Mouse (Mus musculus) frontal cortex, postnatal 25 days (tissue): ENCODE data around the gene Tfap4.
"Not testable (repeated sequence)": the region's sequence is repeated elsewhere in the genome, so short reads cannot be mapped to it uniquely, and the experiment has no call there.

ENCODE experiments used
- DNase-seq, 2 experiments: peaks; one replicate each; pipeline ENCODE4 v3.0.0; 2022; ENCODE audit warnings: low spot score in 2 of 2

Gene Tfap4

DNA sequence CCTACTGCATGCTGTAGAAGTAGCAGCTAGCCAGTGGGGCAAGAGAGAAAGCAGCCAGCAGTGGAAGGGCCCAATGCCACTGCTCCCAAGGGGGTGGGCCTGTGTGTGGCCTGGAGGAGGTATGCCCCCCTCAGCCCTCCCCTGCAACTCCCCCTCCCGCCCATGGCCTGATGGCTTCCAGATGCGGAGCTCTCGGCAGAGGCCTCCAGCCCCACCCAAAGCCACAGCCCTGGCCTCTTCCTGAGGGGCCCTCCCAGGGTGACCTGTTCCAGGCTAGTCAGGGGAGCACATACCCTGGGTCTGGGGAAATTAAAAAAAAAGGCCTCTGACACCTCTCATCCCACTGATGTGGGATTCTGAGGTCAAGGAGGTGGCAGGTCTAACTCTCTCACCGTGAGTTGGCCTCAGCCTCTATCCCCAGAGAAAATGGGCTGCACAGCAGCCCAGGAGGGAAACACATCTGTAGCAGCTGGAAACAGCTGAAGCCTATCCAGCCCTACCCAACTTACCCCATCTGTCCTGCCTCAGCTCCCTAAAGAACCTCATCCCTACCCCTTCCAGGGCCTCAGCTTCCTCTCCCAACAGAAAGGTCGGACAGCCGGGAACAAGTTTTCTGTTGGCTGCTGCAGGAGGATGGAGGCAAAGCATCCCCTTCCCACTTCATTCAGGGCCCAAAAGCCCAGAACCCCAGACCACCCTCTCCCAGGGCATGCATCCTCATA lies 6.7 kb downstream of the Tfap4 start:
- no peak for DNase-seq

DNA sequence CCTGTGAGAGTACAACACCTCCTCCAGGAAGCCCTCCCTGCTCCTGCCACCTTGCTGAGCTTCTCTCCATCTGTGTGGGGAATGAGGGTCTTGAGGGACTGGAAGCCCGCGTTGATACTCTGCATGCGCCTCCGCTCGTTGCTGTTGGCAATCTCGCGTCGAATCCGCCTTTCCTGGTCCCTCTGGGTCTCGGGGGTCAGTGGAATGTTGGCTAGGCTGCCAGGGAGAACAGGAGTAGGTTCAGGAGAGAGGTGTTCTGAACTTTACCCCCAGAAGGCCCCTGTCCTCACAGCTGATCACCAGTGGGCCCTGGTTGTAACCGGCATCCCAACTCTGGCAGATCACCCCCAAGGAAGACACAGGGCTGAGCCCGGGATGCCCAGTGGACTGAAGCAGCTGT lies 7.8 kb downstream of the Tfap4 start:
- DNase-seq = no peak

DNA sequence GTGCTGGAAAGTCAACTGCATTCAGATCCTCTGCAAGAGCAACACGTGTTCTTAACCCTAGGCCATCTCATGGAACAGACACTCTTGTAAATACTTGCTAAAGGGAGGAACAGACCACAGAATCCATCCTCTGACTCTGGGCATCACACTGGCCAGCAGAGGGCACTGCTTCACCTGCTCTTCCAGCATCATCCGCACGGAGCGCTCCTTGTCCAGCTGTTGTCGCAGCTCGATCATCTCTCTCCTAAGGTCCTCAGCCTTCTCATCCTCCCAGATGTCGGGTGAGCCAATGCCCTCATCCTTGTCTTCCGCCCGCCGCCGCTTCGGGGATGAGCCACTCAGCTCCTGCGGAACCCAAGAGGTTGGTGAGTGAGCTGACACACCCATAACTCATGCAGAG lies 8.6 kb downstream of the Tfap4 start:
- DNase-seq = peak; percentile 41 to 46

DNA sequence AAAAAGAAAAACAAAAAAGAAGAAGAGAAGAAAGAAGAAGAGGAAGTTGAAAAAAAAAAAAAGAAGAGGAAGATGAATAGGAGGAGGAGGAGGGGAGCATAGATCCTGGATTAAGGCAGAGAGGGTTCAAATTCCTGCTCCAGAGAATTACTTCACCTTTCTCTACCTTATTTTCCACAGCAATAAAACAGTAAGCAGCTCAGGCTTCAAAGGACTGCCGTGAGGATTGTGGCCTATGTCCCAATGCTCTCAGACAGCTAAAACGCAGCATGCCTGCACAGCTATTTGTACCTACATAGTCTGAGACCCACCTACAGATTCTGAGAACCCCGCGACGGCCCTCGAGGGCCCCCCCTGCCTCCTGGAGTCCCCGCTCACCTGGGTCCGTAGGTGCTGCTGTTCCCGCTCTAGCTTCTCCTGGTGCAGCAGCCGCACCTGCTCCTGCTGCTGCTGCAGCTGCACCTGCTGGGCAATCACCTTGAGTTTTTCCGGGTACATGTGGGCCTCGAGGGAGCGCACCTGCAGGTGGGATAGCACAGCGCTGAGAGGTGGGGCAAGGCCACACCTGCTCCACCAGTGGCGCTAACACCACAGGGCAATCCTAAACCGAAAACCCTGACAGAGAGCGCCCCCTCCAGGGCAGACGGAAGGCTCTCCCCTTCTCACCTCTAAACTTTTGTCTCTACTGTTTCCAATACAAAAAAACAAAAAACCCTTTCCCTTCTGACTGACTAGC lies 10.5 kb downstream of the Tfap4 start:
- no peak for DNase-seq

DNA sequence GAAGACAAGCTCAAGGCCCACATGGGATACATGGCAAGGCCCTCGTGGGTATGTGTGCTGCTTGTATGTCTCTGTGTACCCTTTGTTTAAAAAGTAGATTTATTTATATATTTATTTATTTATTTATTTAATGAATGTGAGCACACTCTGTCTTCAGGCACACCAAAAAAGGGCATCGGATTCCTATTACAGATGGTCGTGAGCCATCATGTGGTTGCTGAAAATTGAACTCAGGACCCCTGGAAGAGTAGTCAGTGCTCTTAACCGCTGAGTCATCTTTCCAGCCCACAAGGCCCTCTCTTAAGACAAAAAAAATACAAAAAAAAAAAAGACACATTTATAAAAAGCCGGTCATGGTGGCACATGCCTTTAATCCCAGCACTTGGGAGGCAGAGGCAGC lies 12.0 kb downstream of the Tfap4 start:
- DNase-seq = no peak

DNA sequence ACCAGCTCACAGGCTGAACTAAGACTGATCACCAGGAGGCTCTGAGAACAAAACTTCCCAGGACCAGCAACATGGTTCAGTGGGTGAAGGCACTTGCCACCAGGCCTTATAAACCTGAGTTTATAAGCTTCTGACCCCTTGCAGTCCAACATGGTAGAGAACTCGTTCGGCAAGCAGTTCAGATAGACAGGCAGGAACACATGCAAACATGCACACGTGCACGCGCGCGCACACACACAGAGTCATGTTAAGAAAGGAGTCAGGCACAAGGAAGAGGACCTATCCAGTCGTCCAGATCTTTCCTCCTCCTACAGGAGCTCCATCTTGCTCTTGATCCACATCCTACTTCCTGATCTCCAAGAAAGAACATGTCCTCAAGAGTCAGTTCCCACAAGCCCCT lies 12.8 kb downstream of the Tfap4 start:
- DNase-seq = no peak

DNA sequence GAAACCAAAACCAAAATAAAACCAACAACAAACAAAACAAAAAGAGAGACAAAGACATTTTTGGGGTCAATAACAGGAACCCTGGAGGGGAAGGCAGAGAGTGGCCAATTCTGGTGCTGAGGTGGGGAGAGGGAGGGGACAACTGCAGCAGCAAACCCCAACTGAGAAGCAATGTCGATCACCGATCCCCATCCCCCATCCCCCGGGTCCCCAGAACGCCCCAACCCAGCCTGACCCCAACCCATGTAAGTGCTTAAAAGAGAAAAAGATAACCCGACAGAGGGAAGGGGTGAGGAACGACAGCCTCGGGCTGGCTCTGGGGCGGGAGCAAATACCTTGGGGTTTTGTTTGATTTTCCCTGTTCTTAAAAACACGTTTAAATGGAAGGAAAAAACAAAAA lies 14.8 kb downstream of the Tfap4 start:
- DNase-seq = no peak

DNA sequence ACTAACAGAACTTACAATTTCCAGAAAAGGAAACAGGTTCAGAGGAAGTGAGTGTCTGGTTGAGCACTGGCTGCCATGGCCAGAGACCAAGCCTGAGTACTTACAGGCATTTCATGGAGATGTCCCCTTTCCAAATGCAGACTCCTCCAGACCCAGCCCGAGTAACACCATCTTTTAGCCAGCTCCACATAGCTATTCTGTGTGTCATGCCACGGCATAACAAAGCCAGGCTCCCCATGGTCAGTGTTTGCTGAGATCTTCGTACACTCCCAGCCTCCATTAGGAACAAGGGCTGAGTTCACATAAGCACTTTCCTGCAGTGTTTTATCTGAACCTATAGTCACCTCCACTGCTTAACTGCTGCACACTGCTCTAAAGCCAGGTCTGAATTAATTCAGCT lies 16.4 kb downstream of the Tfap4 start:
- no peak for DNase-seq

DNA sequence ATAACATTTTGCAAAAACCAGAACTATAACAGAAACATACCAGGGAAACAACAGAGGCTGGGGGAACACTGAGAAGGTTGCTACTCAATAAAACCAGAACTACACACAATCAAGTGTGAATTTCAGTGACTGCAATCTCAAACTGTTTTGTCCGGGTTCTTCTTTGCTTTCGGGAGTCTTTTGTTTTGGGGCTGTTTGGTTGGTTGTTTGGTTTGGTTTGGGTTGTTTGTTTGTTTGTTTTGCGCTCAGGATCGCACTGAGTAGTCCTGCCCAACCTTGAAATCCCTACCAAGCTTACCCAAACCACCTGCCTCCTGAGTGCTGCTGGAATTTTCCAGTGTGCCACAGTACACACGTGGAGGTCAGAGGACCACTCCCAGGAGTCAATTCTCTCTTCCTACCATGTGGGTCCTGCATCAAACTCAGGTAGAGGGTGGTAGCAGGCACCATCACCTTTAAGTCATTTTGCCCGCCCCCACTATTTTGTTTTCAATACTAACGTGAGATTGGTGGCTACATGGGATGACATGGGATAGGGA lies 17.3 kb downstream of the Tfap4 start:
- no peak for DNase-seq

DNA sequence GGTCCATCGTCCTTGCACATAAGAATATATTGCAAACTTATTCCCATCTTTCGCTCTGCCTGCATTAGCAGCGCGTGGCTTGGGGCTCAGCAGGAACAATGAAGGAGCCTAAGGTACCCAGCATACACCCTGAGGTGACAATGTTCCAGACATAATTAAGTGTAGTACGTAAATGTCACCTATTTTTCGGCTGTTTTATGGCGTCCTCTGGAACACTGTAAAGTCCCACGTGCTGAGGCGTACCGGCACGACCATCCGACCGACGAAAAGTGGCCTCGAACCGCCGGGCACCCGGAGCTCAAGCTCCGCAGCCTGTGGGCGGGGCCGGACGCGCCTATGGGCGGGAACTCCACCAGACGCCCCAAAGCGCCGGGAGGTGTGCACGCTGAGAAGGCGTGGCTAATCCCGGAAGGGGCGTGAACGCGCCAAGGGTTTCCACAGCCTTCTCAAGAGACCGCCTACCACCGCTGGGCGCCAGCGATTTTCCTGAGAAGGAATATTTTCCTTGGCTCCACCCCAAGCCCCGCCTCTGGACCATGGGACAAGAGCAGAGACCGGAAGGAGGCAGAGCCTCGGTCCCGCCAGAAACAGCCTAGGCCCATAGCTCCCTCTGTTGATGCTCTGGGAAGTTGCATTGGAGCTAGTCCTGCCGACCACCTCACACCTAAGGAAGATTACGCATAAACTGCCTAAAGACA lies 18.0 kb downstream of the Tfap4 start, which contains the start of gene Srl:
Srl (minus strand) TSS at position 316 of the 698 bp plus-strand sequence.
- DNase-seq = peak; percentile 99 to 100

DNA sequence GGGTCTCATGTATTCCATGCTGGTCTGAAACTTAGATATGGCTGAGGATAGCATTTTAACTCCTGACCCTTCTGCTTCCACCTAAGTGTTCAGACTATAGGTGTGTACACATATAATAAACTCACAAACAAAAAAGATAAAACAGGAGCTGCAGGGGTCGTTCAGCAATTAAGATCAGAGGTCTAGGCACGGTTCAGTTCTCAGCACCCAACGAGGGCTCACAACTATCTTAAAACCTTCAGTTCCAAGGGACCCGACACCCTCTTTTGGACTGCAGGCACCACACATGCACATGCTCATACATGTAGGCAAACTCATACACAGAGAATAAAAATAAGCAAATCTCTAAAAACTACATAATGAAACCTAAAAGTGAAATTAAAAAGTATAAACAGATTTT lies 18.6 kb downstream of the Tfap4 start:
- no peak for DNase-seq

DNA sequence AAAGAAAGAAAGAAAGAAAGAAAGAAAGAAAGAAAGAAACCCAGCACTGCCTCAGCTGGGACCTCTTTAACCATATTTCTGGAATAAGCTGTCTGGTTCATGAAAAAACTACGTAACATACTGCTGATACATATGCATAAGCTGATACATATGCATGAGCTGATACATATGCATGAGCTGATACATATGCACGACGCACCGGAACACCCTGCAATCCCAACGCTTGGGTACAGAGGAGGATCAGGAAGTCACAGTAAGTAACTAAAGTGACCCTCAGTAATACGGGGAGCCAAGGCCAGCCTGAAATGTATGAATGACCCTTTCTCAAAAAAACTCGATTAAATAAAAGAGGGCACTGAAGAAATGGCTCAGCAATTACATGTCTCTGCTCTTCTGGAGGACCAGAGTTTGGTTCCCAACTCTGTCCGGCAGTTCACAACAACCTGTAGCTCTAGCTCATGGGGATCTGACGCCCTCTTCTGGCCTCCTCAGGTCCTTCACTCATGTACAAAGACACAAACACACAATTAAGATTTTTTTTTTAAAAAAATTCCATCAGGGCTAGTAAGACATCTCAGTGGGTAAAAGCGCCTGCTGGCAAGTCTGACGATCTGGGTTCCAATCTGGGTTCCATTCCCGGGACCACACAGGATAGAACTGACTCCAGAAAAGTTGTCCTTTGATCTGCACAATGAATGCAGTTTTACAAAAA lies 19.4 kb downstream of the Tfap4 start:
- no peak for DNase-seq

DNA sequence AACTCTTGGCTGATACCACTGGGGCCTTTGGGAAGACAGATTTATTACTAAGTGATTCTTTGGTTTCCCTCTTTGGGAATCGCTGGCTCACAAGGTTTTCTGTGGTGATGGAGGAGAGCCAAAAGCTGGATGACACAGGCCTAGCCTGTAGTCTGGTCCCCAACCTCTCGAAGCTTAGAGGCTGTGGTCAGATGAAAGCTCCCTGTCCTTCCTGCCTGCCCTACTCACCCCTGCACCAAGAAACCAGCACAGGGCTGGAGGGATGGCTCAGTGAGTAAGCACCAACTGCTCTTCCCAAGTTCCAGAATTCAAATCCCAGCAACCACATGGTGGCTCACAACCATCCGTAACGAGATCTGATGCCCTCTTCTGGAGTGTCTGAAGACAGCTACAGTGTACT lies 20.1 kb downstream of the Tfap4 start:
- no peak for DNase-seq

DNA sequence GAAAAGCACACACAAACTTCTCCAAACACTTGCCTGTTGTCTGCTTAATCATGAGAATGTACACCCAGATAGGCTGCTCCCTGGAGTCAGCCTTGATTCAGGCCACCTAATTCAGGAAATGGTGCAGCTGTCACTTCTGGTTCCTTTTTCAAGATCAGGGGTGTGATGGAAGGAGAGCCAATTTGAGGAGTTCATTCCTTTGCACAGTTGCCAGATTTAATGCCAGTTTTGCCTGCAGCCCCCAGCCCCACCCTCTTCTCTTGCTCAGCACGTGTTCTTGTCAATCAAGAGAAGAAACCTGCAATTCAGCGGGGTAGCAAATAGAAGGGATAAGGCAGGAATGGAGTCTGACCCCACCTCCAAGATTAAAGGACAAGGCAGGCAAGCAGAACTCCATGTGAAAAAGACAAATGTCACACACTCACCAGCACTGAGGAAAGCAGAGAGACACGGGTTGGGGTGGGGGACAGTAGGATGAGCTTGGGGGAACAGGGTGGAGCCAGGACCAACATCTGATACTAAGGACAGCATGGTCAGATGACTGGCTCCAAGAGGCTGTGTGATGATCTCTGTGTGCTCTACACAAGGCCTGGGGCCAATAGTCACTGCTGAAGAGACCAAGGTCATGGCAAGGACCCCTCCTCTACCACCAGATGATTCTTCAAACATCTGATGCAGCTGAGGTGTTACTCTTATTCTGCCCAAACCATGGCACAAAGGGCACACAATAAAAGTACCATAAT lies 21.9 kb downstream of the Tfap4 start:
- DNase-seq = no peak

DNA sequence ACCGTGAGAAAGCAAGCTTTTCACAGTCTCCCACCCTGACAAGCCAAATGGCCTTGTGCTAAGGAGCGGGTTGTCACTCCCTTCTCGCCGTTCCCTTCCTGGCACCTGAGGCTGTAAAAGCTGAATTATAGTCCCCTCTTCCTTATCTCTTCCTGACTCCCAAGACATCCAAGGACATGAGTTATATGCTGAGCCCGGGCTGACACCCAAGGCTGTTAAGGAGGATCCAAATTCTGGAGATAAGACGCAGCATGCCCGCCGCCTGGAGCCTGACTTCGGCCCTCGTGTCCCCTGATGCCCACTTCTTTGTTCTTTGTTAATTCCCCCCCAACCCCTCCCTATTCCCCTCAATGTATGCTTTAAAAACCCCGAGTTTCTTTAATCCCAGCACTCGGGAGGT lies 32.3 kb downstream of the Tfap4 start:
- not testable (repeated sequence) for DNase-seq

DNA sequence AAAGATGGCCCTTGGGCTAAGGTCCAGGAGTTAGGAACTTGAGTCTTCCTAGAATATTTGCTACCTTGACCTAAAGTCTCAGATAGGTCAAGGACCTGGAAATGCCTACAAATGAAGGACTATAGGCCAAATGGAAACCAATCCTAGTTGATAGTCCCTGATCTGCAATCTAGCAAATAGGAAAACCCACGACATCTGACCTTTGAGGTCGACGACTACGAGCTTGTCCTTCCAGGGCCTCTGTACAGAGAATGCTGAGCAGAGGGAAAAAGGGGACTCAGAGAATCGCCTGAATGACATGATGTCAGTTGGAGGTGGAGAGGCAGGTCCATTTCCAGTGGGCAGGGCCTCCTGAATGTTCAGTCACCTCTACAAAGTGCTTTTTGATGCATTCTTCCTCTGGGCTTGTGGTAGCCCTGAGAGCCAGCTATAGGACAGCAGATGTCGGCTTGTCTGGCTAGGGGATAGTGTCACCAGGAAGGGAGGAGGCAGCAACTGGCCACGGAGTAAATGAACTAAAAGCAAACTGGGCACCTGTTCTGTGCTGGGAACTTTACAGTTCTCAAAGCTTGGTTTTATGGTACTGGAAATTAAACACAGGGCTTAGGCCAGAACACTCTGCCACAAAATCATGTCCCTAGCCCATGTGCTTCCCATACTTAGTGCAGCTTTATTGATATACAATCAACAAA lies 36.2 kb downstream of the Tfap4 start:
- no peak for DNase-seq

DNA sequence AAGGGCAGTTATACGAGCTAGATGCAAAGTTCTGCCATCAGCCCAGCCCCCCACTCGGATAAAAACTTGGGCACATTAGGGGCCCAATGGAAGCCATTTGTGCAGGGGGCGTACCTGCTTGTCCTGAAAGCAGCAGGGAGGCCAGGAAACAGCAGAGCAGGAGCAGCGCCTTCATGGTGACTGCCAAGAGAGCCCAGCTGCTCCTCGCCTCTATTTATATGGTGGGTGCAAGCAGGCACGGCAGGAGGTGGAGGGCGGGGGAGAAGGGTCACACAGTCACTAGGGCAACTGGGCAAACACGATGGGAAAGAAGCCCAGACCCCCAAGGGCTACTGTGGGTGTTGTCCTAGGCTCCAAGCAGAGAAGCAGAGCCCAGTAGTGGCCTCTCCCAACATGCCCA lies 36.8 kb downstream of the Tfap4 start:
- DNase-seq = no peak

DNA sequence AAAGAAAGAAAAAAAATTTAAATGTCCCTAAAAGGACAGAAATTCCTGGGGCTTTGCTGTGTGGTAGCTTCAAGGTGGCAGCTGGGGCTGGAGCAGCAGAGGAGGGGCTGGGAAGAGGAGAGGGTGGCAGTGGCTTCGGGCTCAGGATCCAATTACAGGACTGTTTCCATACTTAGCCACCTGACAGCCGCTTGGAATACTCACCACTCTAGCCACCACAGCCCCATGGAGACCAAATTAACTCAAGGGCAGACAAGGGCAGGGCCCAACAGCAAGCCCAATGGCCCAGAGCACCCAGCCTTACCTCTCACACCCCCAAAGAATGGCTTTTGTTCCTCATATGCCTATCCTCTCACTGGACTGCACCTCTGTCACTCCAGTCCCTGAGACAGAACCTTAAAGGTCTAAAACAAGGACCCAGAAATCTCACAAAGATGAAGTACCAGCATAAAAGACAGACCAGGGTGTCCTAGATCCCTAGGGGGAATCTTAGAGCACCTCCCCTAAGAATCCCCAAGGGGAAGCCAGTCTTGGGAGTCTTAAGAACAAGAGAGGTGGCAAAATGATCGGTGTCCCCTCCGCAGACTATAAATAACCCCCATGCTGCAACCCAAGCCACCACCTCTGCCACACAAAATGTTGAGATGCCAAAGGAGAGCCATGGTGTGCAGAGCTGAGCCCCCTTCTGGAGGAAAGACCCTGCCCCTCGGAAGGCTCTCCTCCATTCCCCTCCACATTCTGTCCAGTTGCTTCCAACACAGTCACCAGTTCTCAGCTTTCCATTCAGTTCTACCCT lies 37.7 kb downstream of the Tfap4 start:
- no peak for DNase-seq

DNA sequence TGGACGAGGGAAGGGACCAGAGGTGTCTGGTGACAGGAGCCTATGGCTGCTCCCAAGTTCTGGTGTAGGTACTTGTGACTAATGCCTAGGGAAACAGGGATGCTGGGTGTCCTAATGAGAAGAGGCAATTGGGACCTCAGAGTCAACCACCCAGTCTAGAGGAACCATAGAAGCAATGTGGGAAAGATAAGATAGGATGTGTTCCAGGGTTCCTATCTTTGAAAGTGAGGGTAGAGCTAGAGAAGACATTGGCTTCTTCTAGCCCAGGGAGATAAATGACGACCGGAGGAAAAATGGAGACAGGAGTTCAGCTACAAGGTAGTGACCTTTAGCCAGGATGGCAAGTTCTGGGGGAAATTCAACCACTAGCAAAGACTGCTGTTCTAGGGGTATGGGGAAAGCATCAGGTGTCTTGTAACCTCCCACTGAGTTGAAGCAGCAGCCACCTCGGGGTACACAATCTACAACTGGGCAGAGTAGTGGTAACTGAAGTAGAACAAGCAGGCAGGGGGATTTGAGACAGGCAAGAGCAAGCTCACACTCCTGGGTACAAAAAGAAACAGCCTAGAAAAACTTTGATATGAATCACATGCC lies 38.5 kb downstream of the Tfap4 start:
- no peak for DNase-seq
